Mouse (Mus musculus) spleen, adult 2 months (tissue): ENCODE measurements around the gene Syt1.

Experiments
- CTCF ChIP-seq: fragments of 200-500 bp; IDR thresholded peaks from 2 replicates; pipeline ENCODE4 v1.5.1; 2011; ENCODE audit warnings: mild to moderate bottlenecking, inconsistent platforms; ENCODE audit not compliant: insufficient read depth, insufficient read length, insufficient replicate concordance; ENCODE audit errors: extremely low read depth
- POLR2A ChIP-seq: fragments of 200-500 bp; IDR thresholded peaks from 2 replicates; pipeline ENCODE4 v1.6.1; 2011; ENCODE audit warnings: low read depth, low read length, inconsistent platforms

- TF ChIP-seq CTCF (no peak), POLR2A (no peak)
These were observed 136.1 kb downstream of the Syt1 start for GRCm38 (mm10) chr10:108874687-108875086.
